Mouse (Mus musculus) brain, embryonic 18.5 days (tissue): ENCODE results near the gene Zdhhc6.

Experiments used
- DNase-seq: peaks from one replicate; pipeline ENCODE4 v3.0.0-alpha.2; 2012; ENCODE audit warnings: low read depth, low spot score

Gene Zdhhc6

GRCm38 (mm10) chr19:55315452-55316108 lies at the start of gene Zdhhc6:
Zdhhc6 (minus strand) TSS chr19:55316032.
- DNase-seq, result no peak

DNA sequence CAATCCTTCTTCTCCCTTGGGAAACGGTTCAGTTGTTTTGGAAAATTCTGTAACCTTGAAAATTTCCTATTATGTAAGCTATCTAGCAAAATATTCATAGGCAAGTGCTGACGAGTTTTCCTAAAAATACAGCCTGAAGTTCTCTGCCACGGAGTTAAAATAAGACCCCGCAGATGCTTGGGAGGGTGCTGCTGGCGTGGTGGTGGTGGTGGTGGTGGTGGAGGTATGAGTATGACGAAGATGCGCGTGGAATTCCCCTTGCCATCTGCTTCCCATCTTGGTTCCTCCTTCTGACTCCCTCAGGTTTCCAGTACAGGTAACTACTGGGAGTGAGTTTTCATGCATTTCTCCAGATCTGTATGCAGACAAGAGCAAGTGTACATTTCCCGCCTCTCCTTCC lies 46.8 kb upstream of the Zdhhc6 start:
- DNase-seq, result no peak

DNA sequence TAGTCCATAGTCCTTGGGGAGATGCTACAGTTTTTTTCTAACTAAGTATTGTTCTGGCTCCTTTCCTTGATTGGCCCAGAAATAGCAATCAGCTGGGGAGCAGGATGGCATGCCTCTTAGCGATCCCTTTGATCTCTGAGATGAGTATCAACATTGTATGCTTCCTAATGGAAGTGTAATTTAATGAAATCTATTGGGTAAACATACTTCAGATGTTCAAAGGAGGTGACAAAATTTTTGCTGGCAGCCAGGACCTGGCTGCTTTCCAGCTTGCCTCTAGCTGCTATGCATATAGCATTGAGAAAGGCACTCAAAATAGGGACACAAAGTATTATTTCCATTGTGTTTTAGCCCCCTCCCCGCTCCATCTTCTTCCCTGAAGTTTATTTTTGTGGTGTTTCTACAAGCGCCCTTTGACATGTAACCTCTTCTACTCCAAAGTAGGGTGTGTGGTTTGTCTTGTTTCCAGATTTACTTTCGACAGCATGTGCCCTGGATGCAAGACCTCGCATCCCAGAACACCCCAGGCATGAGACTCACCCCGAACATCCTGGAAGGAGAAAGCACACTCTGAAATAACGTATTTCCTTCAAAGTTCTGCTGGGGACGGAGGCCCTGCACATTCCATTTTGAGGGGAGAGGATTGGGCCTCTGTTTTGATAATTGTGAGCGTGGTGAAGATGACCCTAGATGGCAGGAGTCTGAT lies 35.0 kb upstream of the Zdhhc6 start:
- DNase-seq, result no peak

DNA sequence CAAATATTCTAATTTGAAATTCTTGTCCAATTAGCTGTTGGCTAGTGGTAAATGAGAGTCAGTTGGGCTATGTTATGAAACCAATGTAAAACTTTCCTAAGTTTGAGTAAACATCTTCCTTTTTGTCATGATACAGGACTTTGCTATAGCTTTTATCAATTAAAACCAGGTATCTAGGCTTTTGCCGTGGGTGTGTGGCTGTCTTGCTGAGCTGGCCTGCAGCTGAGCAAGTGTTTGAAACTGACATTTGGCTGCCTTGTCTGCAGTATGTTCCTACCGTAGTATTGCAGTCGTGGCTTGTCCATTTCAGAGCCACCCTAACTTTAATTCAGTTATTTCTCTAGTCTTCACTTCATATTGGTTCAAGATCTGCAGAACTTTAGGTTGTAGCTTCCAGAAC lies 32.4 kb upstream of the Zdhhc6 start:
- DNase-seq, result no peak

DNA sequence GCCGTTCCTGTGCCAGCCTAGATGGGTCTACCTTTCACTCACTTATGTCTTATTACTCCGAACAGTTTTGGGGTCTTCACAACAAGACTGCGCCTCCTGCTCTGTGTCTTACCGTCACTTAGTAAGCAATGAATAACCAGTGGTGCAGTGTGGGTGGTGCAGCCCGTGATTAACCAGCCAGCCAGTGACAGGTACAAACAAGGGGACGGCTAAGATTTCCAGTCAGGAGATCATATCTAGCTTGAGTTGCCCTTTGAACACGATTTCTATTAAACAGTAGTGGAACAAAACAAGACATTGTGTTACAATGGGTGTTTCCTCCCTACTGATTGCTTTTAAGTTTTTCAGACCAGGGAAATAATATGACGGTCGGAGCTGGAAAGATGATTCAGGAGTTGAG lies 27.4 kb upstream of the Zdhhc6 start:
- no peak for DNase-seq

DNA sequence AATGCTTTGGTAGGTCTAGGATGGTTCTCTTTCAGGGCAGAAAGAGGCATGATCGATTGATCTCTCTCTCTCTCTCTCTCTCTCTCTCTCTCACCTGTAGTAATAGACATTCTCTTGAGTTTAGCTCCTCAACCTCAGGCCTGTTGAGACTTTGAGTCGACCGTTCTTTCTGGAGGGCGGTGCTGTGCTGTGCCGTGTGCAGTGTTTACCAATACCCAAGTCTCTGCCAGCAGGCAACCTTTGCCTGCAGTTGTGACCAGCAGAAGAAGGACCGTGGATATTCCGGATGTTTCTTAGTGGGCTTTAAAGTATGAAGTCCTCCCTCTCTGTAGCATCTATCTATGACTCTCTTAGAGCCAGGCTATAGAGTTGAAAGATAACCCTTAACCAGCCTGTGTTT lies 26.6 kb upstream of the Zdhhc6 start:
- DNase-seq, result no peak

DNA sequence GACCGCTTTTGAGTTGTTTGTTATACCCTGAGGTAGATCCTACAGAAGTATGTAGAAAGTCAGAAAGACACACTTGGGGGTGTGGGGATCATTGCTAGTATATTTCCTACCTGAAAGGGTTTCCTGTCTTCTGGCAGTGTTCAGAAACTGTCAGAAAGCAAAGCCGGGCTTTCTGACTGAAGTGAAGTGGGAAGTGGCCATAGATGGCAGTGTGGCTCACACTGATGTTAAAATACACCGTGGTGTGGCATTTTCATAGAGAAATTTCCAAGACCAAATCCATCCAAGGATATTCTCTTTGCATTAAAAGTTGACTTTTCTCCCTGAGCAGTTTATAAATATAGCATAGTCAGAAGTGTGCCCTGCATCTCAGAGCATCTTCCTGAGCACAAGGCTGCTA lies 25.5 kb upstream of the Zdhhc6 start:
- DNase-seq, result no peak

DNA sequence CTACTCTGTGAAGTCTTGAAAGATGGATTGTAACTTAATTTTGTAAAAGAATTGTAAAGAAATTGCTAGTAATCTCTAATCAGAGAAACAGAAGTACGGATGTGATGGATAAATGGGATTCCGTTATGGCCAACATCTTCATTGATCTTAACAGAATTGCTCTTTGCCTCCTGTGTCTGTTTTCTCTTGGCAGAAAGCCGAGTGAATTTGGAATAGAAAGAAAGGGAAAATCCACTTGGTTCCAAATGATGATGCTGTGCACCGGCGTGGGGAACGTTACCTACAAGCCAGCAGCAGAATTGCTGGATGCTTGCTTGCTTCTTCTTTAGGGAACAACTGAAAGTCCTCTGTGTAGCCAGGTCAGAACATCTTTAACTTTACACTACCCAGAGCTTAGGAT lies 24.7 kb upstream of the Zdhhc6 start:
- no peak for DNase-seq

DNA sequence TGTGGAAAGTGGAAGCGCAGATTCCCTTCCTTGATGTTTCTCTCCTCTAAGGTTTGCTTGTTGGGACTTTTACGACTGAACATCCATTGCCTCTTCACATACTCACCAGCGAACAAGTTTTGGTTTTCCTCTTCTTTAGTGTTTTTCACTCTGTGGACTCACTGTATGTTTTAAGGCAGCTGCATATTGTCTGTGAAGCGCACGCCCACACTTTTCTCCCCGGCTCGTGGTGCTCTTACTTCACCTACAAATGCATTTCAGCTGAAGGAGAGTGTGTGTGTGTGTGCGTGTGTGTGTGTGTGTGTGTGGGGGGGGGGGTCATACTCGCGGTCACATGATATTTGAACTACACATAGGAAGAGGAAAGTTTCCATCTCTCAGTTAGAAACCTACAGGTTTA lies 21.8 kb upstream of the Zdhhc6 start:
- no peak for DNase-seq

DNA sequence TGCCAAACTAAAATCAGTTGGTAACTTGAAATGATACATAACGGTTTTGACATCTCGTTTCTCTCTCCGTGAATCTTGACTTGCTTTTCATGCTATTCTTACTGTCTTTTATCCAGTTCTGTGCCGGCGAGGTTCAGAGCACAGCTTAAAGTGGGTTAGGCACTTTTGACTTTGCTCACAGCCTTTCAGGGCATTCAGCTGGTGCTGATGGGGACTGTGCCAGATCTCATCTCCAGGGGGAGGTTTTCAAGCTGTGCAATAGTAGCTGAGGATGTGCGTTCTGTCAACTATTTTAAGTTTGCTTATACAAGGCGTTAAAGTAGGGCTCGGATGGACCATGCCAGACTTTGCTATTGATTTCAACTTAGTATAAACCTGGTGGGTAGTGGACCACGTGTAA lies 21.2 kb upstream of the Zdhhc6 start:
- no peak for DNase-seq

- DNase-seq, result no peak
Observed at GRCm38 (mm10) chr19:55336441-55336840, 20.6 kb upstream of the Zdhhc6 start.

GRCm38 (mm10) chr19:55335881-55336280 lies 20.0 kb upstream of the Zdhhc6 start:
- DNase-seq, result no peak

- DNase-seq, result no peak
Observed at GRCm38 (mm10) chr19:55332641-55333268, 16.9 kb upstream of the Zdhhc6 start.

- DNase-seq, result no peak
Observed at GRCm38 (mm10) chr19:55331776-55332175, 15.9 kb upstream of the Zdhhc6 start.

- no peak for DNase-seq
Observed at GRCm38 (mm10) chr19:55327510-55327909, 11.7 kb upstream of the Zdhhc6 start.

- DNase-seq, result no peak
Observed at GRCm38 (mm10) chr19:55322604-55323003, 6.8 kb upstream of the Zdhhc6 start.

DNA sequence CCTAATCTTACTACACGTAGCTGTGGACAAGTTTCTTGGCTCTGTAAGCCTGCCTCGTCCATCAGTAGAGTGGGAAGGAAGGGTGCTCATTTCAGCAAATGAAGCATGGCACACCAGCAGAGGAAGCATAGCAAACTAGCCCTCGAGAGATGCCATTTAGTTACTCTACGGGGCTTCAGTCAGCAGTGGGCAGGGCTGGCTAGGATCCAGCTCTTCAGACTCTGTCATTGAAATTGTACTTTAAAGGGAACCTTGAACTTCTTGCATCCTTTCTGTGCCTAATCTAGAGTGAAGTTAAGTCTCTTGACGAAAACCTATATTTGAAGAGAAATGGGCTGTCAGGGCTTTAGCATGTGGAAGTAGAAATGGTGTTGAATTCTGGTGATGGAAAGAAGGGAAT lies 3.7 kb upstream of the Zdhhc6 start:
- no peak for DNase-seq

- no peak for DNase-seq
Observed at GRCm38 (mm10) chr19:55319036-55319435, 3.2 kb upstream of the Zdhhc6 start.

- no peak for DNase-seq
Observed at GRCm38 (mm10) chr19:55316901-55317300, 1.1 kb upstream of the Zdhhc6 start.

DNA sequence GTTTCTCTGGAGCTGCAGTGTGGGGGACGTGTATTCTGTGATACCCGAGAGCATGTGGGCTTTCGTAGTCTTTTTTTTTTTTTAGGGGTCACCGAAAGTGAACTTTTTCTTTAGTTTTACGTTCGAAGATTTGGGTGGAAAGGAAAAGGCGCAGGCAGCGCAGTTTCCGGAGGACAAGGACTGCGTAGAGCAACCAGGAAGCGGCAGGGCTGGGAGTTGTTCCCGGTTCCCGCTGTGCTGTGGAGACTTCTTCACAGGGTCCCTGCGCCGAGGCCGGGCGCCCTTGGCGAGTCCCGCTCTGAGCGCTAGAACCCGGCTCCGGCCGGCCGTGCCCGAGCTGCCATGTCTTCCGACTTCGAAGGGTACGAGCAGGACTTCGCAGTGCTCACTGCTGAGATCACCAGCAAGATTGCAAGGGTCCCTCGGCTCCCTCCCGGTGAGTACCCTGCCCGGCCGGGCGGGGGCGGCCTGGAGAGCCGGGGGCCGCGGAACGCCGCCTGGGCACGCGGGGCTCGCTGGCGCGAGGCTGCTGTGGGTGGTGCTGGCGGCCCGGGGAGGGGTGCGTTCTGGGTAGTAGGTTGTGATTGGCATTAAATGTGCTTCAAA lies 380 bp upstream of the Zdhhc6 start, which contains the start of gene Vti1a:
Gene Vti1a (plus strand): TSS at position 187 of the 606 bp plus-strand sequence.
- peak; percentile 83 for DNase-seq

GRCm38 (mm10) chr19:55313649-55314048 lies 2.2 kb downstream of the Zdhhc6 start:
- no peak for DNase-seq

DNA sequence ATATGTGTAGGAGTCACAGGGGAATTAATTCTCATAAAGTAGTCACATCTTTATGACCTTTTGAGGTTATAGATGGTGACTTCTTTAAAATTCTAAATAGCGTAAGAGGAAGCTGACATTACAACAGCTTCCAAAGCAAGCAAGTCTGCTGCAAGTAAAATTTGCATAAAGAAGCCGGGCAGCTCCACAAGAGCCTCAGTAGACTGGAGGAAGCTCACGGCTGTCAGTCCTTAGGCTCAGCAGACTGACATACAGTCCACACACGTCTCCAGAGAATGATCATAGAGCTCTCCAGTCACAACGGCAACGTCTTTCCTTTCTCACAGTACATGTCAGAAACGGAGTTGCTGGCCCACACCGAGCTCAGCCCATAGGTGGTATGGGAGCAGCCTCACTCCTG lies 4.0 kb downstream of the Zdhhc6 start:
- no peak for DNase-seq

- DNase-seq, result no peak
Observed at GRCm38 (mm10) chr19:55305024-55305423, 10.8 kb downstream of the Zdhhc6 start.
